Mouse (Mus musculus) heart, adult 18-20 months (tissue): ENCODE data around the gene Lef1. TPM values are rescaled to one million over a fixed set of nuclear protein-coding genes. Genes with fewer than 3 reads are reported as not detected.
A peak's percentile ranks its signal among the peaks of the same experiment; 100 is the strongest.

Experiments used
- DNase-seq, 2 experiments: peaks; one replicate each; pipeline ENCODE4 v3.0.0; 2021 to 2022; ENCODE audit warnings: mixed read lengths in 1 of 2
- total RNA-seq, 2 experiments: library from RNA; stranded (reverse); gene quantifications; 2 replicates each; pipeline ENCODE4 v1.2.3; 2021

The Lef1 gene
- total RNA-seq, 2 experiments from 2014 or later = 0.25 to 2.5 TPM

DNA sequence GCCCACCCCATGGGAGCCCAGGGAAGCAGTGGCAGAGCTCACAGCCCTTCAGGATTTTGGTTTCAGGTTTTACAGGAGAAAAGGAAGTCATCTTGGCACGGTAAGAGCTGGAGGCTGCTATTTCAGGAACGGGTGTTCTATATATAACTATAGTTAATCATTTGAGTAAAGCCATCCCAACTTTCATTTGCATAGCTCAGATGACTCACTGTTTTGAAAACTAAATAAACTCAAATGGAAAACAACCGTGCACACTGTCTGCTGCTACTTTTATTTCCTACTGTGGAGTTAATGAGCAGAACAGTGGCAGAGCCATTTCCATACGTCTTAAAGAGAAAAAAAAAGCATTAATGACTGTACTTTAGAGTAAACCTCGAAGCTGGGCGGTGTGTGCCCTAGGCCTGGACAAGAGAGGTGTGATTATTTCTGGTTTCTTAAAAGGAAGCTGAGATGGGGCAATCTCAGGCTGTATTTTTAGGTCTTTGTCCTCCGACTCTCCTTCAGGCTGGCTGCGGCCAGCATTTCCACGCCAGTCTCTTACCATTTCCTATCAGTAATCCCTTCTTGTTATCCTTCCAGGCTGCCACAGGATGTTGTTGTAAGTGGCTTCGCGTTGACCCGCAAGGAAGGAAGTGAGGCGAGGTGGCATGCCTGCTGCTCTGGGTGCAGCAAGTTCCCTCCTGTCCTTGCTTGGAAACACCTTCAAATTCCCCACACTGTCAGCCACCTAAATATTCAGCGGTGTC lies 29.2 kb downstream of the Lef1 start:
- DNase-seq = peak; percentile 23 to 31

DNA sequence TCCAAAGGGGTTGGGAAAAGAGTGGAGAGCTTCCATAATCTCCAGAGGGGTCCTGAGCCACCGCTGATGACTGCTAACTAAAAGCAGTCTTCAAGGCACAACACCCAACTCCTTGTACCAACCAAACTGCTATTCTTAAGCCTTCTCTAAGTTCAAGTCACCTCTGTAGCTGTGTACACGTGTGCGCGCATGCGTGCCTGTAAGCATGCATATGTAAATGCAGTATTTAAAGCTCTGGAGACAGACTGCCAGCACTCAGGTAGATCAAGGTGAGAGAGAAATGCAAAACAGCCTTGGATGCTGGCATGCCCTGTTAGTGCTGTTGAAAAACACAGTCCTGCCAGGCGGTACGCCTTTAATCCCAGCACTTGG lies 29.8 kb downstream of the Lef1 start:
- no peak for DNase-seq

DNA sequence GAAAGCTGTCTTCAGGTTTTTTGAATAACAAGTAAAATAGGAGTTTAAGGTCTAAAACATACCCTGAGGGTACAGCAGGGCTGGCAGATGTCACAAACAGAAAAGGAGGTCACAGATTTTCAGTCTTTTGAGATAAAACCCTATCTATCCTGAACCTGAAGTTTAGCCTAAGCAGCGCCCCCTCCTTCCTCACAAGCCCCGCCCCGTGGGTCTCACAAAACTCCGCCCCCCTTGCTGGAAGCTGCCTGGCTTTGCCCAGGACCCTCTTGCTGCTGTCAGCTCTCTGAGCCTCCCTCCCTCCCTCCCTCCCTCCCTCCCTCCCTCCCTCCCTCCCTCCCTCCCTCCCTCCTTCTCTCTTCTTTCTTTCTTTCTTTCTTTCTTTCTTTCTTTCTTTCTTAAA lies 31.3 kb downstream of the Lef1 start:
- DNase-seq = no peak

DNA sequence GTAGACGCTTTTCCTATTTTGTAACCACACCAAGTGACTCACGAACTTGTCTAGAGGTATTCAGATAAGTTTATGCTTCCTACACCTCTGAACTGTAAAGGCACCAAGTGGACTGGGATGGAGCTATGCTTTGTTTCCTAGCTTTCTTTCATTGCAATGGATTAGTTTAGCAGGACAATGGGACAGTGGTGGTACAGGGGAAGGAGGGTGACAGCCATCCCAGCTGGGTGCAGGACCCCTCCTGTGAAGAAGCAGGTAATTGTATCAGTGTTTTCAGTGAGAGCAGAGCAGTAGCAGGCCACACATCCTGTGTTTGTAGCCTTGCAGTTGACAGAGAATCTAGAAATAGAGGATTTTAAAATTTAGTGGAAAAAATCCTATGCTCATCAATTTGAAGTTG lies 34.0 kb downstream of the Lef1 start:
- no peak for DNase-seq

DNA sequence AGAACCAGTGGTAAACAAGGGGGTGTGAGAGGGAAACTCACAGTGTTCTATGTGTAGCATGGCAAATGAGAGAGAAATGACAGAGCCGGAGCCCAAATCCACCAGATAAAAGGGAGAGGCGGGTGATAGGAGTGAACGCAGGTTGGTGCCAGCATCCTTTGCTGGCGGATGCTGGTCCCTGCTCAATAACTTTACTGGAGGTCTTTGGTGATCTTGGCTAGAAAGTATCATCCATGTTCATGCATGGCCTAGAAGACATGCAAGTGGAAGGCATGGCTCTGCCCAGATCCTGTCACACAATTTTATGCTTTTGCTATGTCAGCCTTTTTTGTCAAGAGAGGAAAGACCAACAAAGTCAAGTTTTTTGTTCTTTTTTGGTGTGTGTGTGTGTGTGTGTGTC lies 42.6 kb downstream of the Lef1 start:
- no peak for DNase-seq

DNA sequence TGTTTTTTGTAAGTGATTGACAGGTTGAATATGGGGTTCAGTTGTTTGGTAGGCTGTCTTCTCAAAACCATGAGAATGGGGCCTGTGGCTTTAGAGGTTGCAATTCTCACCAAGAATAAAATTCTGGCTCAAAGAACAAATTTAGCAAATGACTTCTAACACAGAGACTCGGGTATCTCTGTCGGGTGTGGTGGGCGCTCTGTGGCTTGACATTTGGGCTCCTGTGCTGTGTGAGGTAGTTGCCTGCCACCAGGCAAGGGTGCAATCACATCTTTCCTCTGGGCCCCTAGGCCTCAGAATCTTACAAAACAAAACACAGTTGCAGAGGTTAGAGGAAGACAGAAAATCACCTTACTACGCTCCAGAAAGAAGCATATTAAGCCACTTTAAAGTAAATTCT lies 43.6 kb downstream of the Lef1 start:
- no peak for DNase-seq

DNA sequence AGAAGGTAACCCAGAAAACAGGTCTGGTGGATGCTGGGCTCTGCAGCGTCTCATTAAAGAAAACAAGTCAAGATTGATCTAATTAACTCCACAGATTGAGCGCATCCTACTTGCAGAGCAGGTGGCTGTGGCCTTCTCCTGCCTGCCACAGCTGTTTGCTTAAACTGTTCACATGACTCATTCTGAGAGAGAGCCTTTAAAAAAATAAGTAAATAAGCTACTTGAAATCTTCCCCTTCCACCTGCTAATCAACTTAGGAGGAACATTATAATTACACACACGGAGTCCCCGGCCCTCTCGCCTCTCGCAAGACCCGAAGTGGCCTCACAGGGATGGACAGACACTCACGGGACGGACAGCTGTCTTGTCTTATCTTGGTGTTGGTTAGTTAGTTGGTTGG lies 44.3 kb downstream of the Lef1 start:
- no peak for DNase-seq

DNA sequence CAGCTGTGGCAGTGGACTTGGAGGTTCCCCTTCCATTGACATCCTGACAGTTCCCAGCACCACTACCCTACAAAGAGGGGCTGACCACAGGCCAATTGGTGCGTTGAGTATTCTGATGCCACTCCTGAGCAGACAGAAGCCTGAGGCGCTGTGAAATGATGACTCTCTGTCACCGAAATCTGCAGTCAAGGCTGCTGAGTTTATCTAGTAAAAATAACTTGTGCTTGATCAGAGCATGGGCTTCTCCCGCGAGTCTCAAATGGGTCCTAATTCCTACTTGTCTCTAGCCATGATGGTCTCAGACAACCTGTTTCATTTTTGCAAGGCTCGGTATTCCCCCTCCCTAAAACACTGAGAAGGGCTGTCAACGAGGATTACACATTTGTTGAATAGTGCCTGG lies 44.8 kb downstream of the Lef1 start:
- DNase-seq = no peak

DNA sequence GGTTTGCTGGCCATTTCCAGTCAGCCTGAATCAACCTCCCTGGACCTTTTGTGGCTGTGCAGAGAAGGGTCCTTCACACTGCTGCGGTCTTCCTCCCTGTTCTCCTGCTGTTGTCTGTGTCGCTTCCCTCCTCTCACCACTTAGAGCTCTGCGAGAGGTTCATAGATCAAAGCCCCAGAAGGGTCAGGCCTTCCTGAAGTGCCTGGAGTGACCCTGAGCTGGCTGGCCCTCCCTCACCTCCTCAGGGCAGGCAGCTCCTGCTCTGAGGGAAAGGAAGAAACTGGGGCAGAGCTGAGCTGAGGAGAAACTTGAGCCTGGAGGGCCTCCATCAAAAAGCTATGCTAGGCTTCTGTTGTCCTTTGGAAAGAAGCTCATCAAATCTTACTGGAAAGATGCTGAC lies 45.4 kb downstream of the Lef1 start:
- DNase-seq = no peak

DNA sequence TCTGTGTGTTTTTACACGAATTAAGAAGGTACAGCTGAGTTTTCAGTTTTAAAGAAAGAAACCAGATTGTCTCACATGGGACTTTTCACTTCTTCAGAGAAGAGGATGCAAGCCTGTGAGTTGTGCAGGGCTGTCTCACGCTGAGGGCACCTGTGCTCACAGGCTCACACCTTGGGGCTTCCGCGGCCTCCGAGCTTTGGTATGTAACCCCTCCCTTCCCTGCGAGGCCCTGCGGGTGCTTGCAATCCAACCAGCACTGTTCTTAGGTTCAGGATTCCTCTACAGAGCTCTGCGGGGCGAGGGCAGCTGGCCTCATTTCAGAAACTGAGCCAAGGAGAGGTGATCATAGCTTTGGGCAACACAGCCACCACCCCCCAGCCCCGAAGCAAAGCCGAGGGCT lies 46.1 kb downstream of the Lef1 start:
- no peak for DNase-seq

DNA sequence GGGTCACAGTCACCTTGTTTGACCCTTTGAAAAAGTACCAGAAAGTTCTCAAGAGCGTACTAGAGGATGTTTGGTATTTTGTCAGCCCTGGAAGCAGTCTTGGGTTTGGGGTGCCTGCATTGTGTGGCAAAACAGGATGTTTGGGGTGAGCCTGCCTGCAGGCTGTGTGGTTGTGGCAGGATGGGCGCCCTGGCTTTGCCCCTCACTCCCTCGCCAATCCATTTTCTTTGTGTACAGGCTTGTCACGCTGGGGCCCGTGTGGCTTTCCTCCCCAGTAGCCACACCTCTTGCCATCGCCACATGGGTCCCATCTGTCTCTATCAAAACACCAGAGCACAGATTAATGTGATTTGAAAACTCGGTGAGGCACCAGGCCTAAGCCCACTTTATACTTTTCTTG lies 47.2 kb downstream of the Lef1 start:
- DNase-seq = no peak

DNA sequence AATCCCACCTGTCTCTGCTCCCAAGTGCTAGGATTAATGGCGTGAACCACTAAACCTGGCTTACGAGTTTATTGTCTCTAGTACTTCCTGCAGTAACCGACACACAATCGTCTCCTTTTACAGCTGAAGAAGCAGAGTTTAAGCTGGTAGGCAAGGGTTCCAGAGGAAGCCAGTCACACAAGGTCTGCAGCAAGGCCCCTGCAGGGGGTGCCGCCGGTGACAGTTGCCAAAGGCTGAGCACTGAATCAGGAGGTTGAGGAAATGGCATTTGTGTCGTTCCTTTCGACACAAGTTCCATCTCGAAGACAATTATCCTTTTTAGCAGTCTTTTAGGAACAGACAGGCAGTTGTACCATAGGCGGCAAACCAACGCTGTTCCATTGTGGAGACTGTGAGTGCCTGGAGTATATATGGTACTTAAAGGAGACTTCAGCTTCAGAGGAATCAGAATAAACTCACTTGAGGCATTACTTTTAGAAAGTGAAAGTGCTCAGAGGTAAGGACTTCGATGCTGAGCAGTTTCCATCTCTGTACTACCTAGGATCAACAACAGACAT lies 49.0 kb downstream of the Lef1 start:
- DNase-seq = no peak

DNA sequence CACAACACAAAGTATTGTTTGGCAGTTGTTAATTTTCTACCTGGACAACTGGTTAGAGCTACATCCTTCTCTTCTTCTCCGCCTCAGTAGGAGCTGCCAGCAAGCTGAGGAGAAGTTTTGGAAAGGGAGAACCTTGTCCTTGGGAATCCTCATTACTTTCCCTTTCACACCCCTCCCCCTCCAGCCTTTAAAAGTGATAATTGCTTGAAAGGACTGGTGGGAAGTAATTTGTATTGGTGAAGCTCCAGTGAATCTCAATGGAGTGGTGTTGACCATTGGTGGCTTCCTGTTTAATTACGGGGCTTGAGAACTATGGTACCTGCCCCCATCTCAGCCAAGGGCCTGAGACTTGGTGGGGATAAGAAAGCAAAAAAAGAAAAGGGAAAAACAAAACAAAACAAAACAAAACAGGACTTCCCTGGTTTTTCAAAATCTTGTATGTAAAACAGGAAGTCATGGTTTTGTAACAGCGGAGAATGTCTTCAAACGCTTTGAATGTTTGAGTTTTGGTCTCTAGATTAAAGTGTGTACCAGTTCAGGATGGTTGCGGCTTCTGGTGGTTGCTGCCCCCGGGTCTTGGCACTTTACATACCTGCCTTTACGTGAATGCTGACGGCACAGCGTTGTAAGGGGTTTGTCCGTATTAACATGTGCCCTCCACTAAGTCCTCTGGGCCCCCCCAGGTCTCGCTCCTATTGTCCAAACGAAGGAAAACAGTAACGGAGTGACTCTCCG lies 49.8 kb downstream of the Lef1 start:
- no peak for DNase-seq

DNA sequence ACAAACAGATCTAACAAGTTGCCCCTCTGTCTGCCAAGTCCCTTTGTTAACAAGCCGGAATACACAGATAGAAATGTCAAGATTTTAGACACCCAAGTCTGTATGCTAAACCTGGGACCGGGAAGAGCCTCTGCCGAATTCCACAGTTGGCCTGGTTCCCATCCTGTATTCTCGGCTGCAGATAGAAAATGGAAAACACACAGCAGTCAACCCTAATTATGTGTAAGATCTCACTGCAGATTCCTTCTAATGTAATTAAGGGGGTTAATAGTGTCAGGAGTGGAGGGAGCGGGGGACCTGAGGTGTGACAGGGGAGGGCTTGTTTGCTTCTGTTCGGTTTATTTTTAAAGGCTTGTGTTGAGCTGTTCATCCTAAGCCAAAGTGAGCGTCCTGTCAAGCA lies 50.6 kb downstream of the Lef1 start:
- no peak for DNase-seq

DNA sequence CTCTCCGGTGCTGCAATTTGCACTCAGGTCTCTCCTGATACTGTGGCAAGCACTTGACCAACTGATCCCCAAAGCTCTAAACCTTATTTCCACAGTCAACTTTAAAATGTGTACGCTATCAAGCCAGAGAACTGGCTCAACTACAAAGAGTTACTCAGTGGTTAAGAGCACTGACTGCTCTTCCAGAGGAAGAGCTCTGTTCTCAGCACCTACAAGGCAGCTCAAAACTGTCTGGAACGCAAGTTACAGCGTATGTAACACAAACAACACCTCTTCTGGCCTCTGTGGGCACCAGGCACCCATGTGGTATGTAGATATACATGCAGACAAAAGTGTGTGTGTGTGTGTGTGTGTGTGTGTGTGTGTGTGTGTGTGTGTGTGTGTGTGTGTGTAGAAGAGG lies 57.5 kb downstream of the Lef1 start:
- DNase-seq = no peak

DNA sequence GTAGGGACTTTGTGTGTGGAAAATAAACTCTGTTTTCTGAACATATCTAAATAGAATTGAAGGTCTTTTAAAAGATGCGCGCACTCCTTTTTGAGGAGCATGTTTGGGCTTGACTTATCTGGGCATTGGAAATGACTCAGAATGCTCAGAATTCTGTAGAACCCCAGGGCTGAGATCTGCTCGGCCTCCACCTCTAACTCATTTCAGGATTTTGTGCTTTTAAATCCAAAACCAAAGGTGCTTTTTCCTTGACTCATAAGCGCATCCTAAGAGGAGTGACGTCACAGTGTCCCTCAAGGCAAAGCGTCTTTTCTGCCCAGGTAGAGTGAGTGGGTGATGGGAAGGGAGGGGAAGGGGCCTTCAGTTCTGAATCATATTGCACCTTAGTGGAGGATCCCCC lies 58.9 kb downstream of the Lef1 start:
- no peak for DNase-seq

DNA sequence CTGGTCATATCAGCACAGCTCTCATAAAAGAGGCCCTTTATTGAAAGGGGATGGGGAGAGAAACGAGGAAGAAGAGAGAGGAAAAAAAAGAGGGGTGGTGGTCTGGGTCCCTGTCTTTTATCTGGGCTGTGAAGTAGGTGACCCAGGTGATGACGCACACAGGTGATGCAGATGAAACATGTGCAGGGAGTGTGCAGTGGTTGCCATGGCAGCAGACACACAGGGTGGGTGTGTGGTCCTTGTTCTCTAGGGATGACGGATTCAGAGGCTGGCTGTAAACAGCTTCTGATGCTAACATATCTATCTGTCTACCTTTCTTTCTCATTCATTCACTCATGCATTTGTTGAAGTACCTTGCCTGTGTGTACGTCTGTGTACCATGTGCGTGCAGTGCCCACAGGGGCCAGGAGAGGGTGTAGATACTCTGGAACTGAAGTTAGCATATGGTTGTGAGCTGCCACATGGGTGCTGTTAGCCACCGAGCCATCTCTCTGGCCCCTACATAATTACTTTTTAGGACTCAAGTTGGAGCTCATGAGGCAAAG lies 59.9 kb downstream of the Lef1 start:
- no peak for DNase-seq

DNA sequence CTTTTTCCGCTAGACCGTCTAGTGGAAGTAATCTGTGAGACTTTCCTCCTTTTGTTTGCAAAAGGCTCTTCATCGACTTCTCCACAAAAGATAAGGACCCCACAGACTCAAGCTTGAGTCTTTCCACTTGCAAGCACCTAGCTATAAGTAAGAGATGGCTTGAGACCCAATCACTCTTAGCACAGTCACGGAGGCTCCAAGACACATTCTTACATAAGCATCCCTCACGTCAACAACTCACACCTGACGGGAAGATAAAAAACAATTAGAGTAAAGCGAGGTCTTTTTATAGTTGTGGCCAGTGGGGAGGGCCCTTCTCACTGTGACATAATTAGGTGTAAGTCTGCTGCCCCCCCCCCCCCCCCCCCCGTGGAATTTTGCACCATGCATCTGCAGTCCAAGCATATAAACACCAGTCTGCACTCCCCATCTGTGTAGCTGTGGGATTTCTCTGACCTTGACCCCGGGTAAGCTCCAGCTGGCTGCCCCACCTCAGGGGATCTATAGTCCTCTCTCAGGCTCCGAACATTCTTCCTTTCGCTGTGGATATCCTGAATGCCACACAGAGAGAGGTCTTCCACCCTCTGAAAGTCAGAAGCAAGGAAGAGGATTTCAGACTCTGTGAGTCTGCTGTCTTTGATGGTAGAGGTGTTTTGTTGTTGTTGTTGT lies 61.2 kb downstream of the Lef1 start:
- DNase-seq = no peak

DNA sequence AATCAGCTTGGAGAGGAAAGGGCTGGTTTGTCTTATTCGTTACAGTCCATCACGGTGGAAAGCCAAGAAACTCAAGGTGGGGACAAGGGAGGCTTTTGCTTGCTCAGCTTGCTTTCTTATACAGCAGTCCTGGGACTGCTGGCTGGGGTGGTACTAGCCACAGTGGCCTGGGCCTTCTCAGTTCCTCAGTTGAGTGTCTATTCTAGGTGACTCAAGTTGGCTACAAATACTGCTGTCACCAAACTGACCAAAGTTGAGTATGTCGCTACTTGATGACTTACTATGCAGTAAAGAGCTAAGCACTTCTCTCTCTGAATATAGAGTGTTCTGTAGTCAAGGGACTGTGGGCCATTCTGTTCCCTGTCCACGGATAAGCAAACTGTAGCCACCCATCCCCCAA lies 62.0 kb downstream of the Lef1 start:
- DNase-seq = no peak

DNA sequence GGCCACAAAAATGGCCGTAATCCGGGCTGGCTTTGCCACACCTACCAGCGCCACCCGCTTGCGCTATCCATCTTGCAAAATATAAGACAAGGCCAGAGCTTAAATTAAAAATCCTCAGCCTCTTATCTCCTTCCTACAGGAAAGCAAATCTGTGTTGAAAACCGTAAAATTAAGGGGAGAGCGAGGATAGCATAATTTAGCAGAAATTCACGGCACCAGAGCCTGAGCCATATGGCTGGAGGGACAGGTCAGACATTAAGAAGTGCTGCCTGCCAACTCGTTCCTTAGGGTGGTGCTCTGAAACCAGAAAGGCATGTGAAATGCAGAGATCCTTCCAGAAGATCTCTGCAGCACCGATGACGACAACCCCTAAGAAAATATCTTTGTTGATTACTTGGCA lies 70.7 kb downstream of the Lef1 start:
- DNase-seq = no peak

DNA sequence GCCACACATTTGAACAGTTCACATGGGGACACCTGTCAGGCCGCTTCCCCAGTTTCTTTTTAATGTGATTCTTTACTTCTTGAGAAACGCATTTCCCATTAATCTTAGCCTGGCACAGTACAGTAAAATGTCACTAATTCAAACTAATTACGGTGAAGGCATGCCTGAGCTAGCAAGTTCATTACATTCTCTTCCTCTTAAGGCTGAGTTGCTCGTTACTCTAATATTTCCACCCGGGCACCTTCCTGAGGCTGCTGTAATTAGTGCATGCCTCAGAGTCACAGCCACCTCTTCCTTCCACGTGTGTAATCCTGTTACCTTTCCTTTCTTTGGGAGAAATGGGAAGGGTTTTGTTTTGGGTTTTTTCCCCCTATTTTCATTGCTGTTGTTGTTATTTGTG lies 71.9 kb downstream of the Lef1 start:
- DNase-seq = no peak

DNA sequence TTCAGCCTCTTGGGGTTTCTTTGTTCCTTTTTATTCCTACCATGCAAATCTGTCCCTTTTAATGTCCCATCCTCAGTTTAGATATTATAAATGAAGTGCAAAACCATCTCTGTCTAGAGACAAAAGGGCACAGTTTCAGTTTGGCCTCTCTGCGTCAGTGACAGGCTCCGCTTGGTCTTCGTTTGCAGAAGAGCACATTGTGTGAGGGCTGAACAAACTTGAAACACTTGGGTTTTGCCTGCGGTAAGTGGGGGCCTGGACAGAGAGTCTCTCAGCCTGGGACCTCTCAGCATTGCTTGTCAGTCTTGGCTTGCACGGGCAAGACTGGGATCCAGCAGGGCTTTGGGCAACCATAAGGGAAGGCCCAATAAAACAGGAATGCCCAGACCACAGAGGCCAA lies 75.9 kb downstream of the Lef1 start:
- no peak for DNase-seq

DNA sequence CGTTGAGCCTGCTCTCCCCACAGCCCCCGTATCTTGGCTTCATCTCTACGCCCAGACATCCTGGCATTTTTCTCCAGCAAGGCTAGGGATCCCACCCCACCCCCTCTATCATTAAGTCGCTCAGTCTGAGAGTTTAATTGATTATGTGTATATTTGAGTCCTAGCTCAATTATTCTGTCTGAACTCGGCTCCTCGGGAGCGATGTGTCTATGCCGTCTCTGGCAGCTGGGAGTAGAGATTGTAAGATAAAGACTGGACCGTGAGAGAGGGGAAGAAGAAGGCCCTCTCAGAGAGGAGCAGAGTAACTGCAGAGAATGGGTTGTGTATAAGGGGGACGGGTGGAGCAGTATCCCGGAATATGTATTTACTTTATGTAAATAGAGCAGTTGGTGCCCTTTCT lies 80.0 kb downstream of the Lef1 start:
- DNase-seq = no peak
